10 mouse cellular contexts compared by ENCODE assay signal in genomic region chr9:30699848-30700247, GRCm38 (mm10).
A peak's percentile ranks its signal among the peaks of the same experiment; 100 is the strongest.
DNase-seq lines count a peak whose midpoint lies in the region; ATAC-seq lines count a peak whose summit lies in the region.
"Had no signal": no experiment of that assay in that cellular context is flagged by ENCODE, and none has a peak within 500 bp of the region (broad histone marks: within the 10 kb centered on the region; RNA-seq: fewer than 3 reads in every experiment).

No protein-coding gene starts in this region.

- WGBS in midbrain, embryonic 11.5 days = 54% methylated on average over 5 of the region's 5 CpGs
- 43% methylated on average over 5 of the region's 5 CpGs for WGBS in midbrain, embryonic 16.5 days
- WGBS in heart, embryonic 15.5 days = 38% methylated on average over 5 of the region's 5 CpGs

- H3K9me3 ChIP-seq in midbrain, embryonic 11.5 days (ENCODE audit: control insufficient read depth, low read length) = no peaks in the 10 kb centered on the region
- H3K9me3 ChIP-seq in midbrain, embryonic 16.5 days (replicated peaks; ENCODE audit: control insufficient read depth, low read length, poor library complexity, severe bottlenecking) = no peaks in the 10 kb centered on the region
- H3K9me3 ChIP-seq in heart, embryonic 15.5 days (replicated peaks) = no peaks in the 10 kb centered on the region
- H3K9me3 ChIP-seq: forebrain, embryonic 12.5 days had no signal

- ATAC-seq in midbrain, embryonic 11.5 days (ENCODE audit: low FRiP score) = peak; percentile 67; the same call in 1 of the 2 replicates
- no peak for ATAC-seq in midbrain, embryonic 16.5 days
- ATAC-seq in heart, embryonic 15.5 days (replicated peaks; ENCODE audit: insufficient number of reproducible peaks, insufficient read depth, low FRiP score, low read depth) = peak; percentile 50; the same call in 1 of the 2 replicates

- no peaks in the 10 kb centered on the region for H3K36me3 ChIP-seq in midbrain, embryonic 11.5 days (ENCODE audit: control insufficient read depth, insufficient read depth, low read length)
- no peaks in the 10 kb centered on the region for H3K36me3 ChIP-seq in midbrain, embryonic 16.5 days (ENCODE audit: control insufficient read depth, insufficient read depth, low read length)
- H3K36me3 ChIP-seq in heart, embryonic 15.5 days = no peaks in the 10 kb centered on the region
- H3K36me3 ChIP-seq: forebrain, embryonic 12.5 days had no signal

- H3K4me1 ChIP-seq in midbrain, embryonic 11.5 days (ENCODE audit: control insufficient read depth, insufficient read depth, low read length) = no peaks in the 10 kb centered on the region
- no peaks in the 10 kb centered on the region for H3K4me1 ChIP-seq in midbrain, embryonic 16.5 days (ENCODE audit: control insufficient read depth, insufficient read depth, low read length)
- 0 out of 2 replicates have a peak, but pooled peaks cover 8% of the 10 kb centered on the region for H3K4me1 ChIP-seq in heart, embryonic 15.5 days (replicated peaks)

- no peak overlapping the region for H3K27ac ChIP-seq in midbrain, embryonic 11.5 days (ENCODE audit: low read depth, low read length)
- no peak overlapping the region for H3K27ac ChIP-seq in midbrain, embryonic 16.5 days (ENCODE audit: low read length)
- no peak overlapping the region for H3K27ac ChIP-seq in heart, embryonic 15.5 days
- H3K27ac ChIP-seq: forebrain, embryonic 12.5 days had no signal

- no peak overlapping the region for H3K9ac ChIP-seq in midbrain, embryonic 11.5 days (ENCODE audit: low read length)
- no peak overlapping the region for H3K9ac ChIP-seq in midbrain, embryonic 16.5 days (ENCODE audit: low read depth, low read length)
- H3K9ac ChIP-seq in heart, embryonic 15.5 days = no peak overlapping the region
- H3K9ac ChIP-seq: forebrain, embryonic 12.5 days had no signal

- no peak overlapping the region for H3K4me3 ChIP-seq in midbrain, embryonic 11.5 days (ENCODE audit: low read depth, low read length)
- no peak overlapping the region for H3K4me3 ChIP-seq in midbrain, embryonic 16.5 days (ENCODE audit: low read depth, low read length)
- H3K4me3 ChIP-seq in heart, embryonic 15.5 days = no peak overlapping the region
- H3K4me3 ChIP-seq: forebrain, embryonic 12.5 days had no signal

- H3K27me3 ChIP-seq in midbrain, embryonic 11.5 days (ENCODE audit: control insufficient read depth, insufficient read depth, low read length) = no peaks in the 10 kb centered on the region
- H3K27me3 ChIP-seq in midbrain, embryonic 16.5 days (ENCODE audit: control insufficient read depth, insufficient read depth, low read depth, low read length) = no peaks in the 10 kb centered on the region
- no peaks in the 10 kb centered on the region for H3K27me3 ChIP-seq in heart, embryonic 15.5 days
- H3K27me3 ChIP-seq: forebrain, embryonic 12.5 days had no signal

- peak; percentile 18 to 40 for DNase-seq in heart, adult 18-20 months
- DNase-seq in heart, adult 8-10 months (ENCODE audit: low spot score) = no peak
- peak; percentile 83 for DNase-seq in midbrain, embryonic 11.5 days (ENCODE audit: low spot score, missing footprints)
- DNase-seq in retina, postnatal 1 day = peak; percentile 14
- DNase-seq in thymus, postnatal 14 days = no peak
- DNase-seq in thymus, postnatal 10 days (ENCODE audit: low spot score in 2 of 2) = no peak
- DNase-seq: kidney, adult 8-10 months had no signal

- no peak overlapping the region for H3K4me2 ChIP-seq in midbrain, embryonic 11.5 days
- H3K4me2 ChIP-seq in midbrain, embryonic 16.5 days (ENCODE audit: low read length) = no peak overlapping the region
- H3K4me2 ChIP-seq in heart, embryonic 15.5 days = no peak overlapping the region
- H3K4me2 ChIP-seq: forebrain, embryonic 12.5 days had no signal

Comparison
In these comparisons a context has a peak if more than half of its experiments do, and no peak if none do; other contexts are left out.
1. DNase-seq: peak in heart, adult 18-20 months (2 of 2), midbrain, embryonic 11.5 days (single experiment) and retina, postnatal 1 day (single experiment); none in heart, adult 8-10 months (single experiment), thymus, postnatal 14 days (single experiment) and thymus, postnatal 10 days (0 of 2).